Mouse (Mus musculus) hindbrain, embryonic 13.5 days (tissue): ENCODE measurements around the gene Kcnj1. TPM values are rescaled to one million over a fixed set of nuclear protein-coding genes. Genes with fewer than 3 reads are reported as not detected.
A peak's percentile ranks its signal among the peaks of the same experiment; 100 is the strongest.

Experiments used
- ATAC-seq: fragments of 200-750 bp; cut with Nextera tagmentation; 2 replicates; pipeline ENCODE4 v1.8.0; 2017; ENCODE audit warnings: moderate TSS enrichment; ENCODE audit not compliant: low FRiP score
- H3K27ac ChIP-seq: fragments of 300-500 bp; sonication (generic); 2 replicates; pipeline ENCODE4 v1.5.1; 2015; ENCODE audit warnings: inconsistent platforms, mild to moderate bottlenecking, moderate library complexity
- H3K27me3 ChIP-seq: fragments of 300-500 bp; sonication (generic); 2 replicates; pipeline ENCODE4 v1.6.1; 2015; ENCODE audit warnings: mild to moderate bottlenecking, inconsistent platforms
- H3K36me3 ChIP-seq: fragments of 300-500 bp; sonication (generic); 2 replicates; pipeline ENCODE4 v1.6.1; 2015; ENCODE audit warnings: mild to moderate bottlenecking, inconsistent platforms
- H3K4me1 ChIP-seq: fragments of 300-500 bp; sonication (generic); replicated peaks from 2 replicates; pipeline ENCODE4 v1.6.1; 2015; ENCODE audit warnings: inconsistent platforms
- H3K4me2 ChIP-seq: fragments of 300-500 bp; sonication (generic); 2 replicates; pipeline ENCODE4 v1.6.1; 2015; ENCODE audit warnings: inconsistent platforms, mild to moderate bottlenecking, moderate library complexity
- H3K4me3 ChIP-seq: fragments of 300-500 bp; sonication (generic); 2 replicates; pipeline ENCODE4 v1.5.1; 2015; ENCODE audit warnings: mild to moderate bottlenecking, inconsistent platforms
- H3K9ac ChIP-seq: fragments of 300-500 bp; sonication (generic); 2 replicates; pipeline ENCODE4 v1.6.1; 2015; ENCODE audit warnings: mild to moderate bottlenecking, inconsistent platforms
- H3K9me3 ChIP-seq: fragments of 300-500 bp; sonication (generic); 2 replicates; pipeline ENCODE4 v1.6.1; 2016; ENCODE audit warnings: inconsistent platforms
- WGBS: fragments of 180-500 bp; shearing (Covaris S2); methylation state at CpG from one replicate; pipeline ENCODE4 v1.1.7; 2015; 5-methylcytosine and 5-hydroxymethylcytosine counted together
- polyA plus RNA-seq: library from polyadenylated mRNA; unstranded; fragments of >200 nt; fragmentation: Nextera tagmentation; extraction: Ambion mirVana; gene quantifications from 2 replicates; pipeline ENCODE4 v1.2.1, GENCODE M21; 2015

The Kcnj1 gene
- polyA plus RNA-seq, 1 experiment from 2014 or later: not detected

GRCm38 (mm10) chr9:32434241-32435213 is 62.2 kb downstream of the Kcnj1 start:
- Histone ChIP-seq H3K4me3 (no peak overlapping the region), H3K27me3 (no peaks in the 10 kb centered on the region), H3K27ac (no peak overlapping the region), H3K4me2 (no peak overlapping the region), H3K36me3 (no peaks in the 10 kb centered on the region), H3K9me3 (no peaks in the 10 kb centered on the region), H3K9ac (no peak overlapping the region), H3K4me1 (peaks cover 8% of the 10 kb centered on the region; the same call in 1 of the 2 replicates)
- ATAC-seq: no peak
- WGBS: 72% methylated on average over 19 of the region's 19 CpGs

- Histone ChIP-seq H3K9ac (no peak overlapping the region), H3K4me1 (no peaks in the 10 kb centered on the region; the same call in 1 of the 2 replicates), H3K36me3 (no peaks in the 10 kb centered on the region), H3K9me3 (no peaks in the 10 kb centered on the region), H3K27ac (0 out of 2 replicates have a peak overlapping the region, but pooled peaks have one; percentile 4), H3K27me3 (no peaks in the 10 kb centered on the region), H3K4me2 (no peak overlapping the region), H3K4me3 (no peak overlapping the region)
- ATAC-seq: no peak
- 72% methylated on average over 3 of the region's 3 CpGs for WGBS
Observed at GRCm38 (mm10) chr9:32443115-32443514, 70.8 kb downstream of the Kcnj1 start.

- H3K36me3 ChIP-seq: no peaks in the 10 kb centered on the region
- no peaks in the 10 kb centered on the region for H3K9me3 ChIP-seq
- no peaks in the 10 kb centered on the region for H3K27me3 ChIP-seq
- H3K9ac ChIP-seq: no peak overlapping the region
- no peak for ATAC-seq
- H3K27ac ChIP-seq: no peak overlapping the region
- no peak overlapping the region for H3K4me3 ChIP-seq
- 58% methylated on average over 6 of the region's 6 CpGs for WGBS
- no peaks in the 10 kb centered on the region; the same call in 1 of the 2 replicates for H3K4me1 ChIP-seq
- no peak overlapping the region for H3K4me2 ChIP-seq
Observed at GRCm38 (mm10) chr9:32443817-32444216, 71.5 kb downstream of the Kcnj1 start.

- no peaks in the 10 kb centered on the region for H3K36me3 ChIP-seq
- 83% methylated on average over 6 of the region's 6 CpGs for WGBS
Observed at GRCm38 (mm10) chr9:32444453-32445201, 72.3 kb downstream of the Kcnj1 start.

GRCm38 (mm10) chr9:32445789-32446188 is 73.5 kb downstream of the Kcnj1 start:
- Histone ChIP-seq H3K27me3 (no peaks in the 10 kb centered on the region), H3K27ac (no peak overlapping the region), H3K9me3 (no peaks in the 10 kb centered on the region), H3K9ac (no peak overlapping the region), H3K4me1 (peaks cover 12% of the 10 kb centered on the region; the same call in 1 of the 2 replicates), H3K36me3 (no peaks in the 10 kb centered on the region), H3K4me3 (no peak overlapping the region), H3K4me2 (no peak overlapping the region)
- 0 out of 2 replicates have a peak, but pooled peaks have one; percentile 47 for ATAC-seq
- WGBS: 59% methylated on average over 3 of the region's 3 CpGs

More at GRCm38 (mm10) chr9:32444453-32445201, 72.3 kb downstream of the Kcnj1 start:
- no peak overlapping the region for H3K9ac ChIP-seq
- no peak overlapping the region for H3K4me2 ChIP-seq
- H3K27me3 ChIP-seq: no peaks in the 10 kb centered on the region
- no peak overlapping the region for H3K27ac ChIP-seq
- peaks cover under 1% of the 10 kb centered on the region; the same call in 1 of the 2 replicates for H3K4me1 ChIP-seq
- ATAC-seq: no peak
- H3K9me3 ChIP-seq: no peaks in the 10 kb centered on the region
- H3K4me3 ChIP-seq: no peak overlapping the region

- Histone ChIP-seq H3K4me2 (no peak overlapping the region), H3K4me3 (no peak overlapping the region), H3K27ac (no peak overlapping the region), H3K27me3 (no peaks in the 10 kb centered on the region), H3K9ac (no peak overlapping the region), H3K9me3 (no peaks in the 10 kb centered on the region), H3K4me1 (peaks cover 18% of the 10 kb centered on the region; the same call in 1 of the 2 replicates), H3K36me3 (no peaks in the 10 kb centered on the region)
- no peak for ATAC-seq
- 85% methylated on average over 5 of the region's 5 CpGs for WGBS
Observed at GRCm38 (mm10) chr9:32448766-32449165, 76.5 kb downstream of the Kcnj1 start.

Other genes with a start within 250 kb of the Kcnj1 start
- gene Kcnj5, start 28.1 kb upstream of the Kcnj1 start, polyA plus RNA-seq: 0.39 and 0.40 TPM in 2 replicates
- gene Fli1, start 170.4 kb downstream of the Kcnj1 start, polyA plus RNA-seq: 8.7 and 9.3 TPM in 2 replicates